Mouse (Mus musculus): ENCODE measurements around the gene Gas2l1. TPM values are rescaled to one million over a fixed set of nuclear protein-coding genes. Genes with fewer than 3 reads are reported as not detected.

Gene Gas2l1
- polyA plus RNA-seq, 1 experiment from 2014 or later = 26.0 TPM

DNA sequence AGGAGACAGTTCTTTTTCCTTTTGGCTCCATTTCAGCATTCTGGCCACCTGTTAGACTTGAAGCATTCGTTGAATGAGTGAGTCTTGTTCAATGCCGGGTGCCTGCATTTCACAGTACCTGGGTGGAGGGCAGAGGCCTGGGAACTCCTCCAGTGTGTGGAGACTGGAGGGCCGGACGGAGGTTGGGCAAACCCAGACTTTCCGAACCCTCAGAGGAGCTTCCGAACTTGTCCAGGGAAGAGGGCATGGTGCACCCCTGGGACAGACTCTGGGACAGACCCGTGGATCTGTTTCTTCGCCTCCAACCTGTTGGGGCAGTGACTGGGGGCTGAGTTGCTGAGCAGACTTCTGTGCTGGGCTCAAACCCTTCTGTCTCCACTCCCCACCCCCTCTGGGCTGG is 8.1 kb downstream of the Gas2l1 start:
- WGBS = 57% methylated on average over 8 of the region's 8 CpGs
- Histone ChIP-seq H3K4me3 (replicated peaks) (no peak overlapping the region), H3K4me1 (peaks cover 52% of the 10 kb centered on the region), H3K36me3 (no peaks in the 10 kb centered on the region; the same call in 1 of the 2 replicates), H3K4me2 (no peak overlapping the region), H3K9me3 (replicated peaks) (no peaks in the 10 kb centered on the region), H3K27me3 (replicated peaks) (peaks cover 61% of the 10 kb centered on the region), H3K9ac (replicated peaks) (no peak overlapping the region), H3K27ac (replicated peaks) (no peak overlapping the region)
- no peak for ATAC-seq (ENCODE audit: low FRiP score)

DNA sequence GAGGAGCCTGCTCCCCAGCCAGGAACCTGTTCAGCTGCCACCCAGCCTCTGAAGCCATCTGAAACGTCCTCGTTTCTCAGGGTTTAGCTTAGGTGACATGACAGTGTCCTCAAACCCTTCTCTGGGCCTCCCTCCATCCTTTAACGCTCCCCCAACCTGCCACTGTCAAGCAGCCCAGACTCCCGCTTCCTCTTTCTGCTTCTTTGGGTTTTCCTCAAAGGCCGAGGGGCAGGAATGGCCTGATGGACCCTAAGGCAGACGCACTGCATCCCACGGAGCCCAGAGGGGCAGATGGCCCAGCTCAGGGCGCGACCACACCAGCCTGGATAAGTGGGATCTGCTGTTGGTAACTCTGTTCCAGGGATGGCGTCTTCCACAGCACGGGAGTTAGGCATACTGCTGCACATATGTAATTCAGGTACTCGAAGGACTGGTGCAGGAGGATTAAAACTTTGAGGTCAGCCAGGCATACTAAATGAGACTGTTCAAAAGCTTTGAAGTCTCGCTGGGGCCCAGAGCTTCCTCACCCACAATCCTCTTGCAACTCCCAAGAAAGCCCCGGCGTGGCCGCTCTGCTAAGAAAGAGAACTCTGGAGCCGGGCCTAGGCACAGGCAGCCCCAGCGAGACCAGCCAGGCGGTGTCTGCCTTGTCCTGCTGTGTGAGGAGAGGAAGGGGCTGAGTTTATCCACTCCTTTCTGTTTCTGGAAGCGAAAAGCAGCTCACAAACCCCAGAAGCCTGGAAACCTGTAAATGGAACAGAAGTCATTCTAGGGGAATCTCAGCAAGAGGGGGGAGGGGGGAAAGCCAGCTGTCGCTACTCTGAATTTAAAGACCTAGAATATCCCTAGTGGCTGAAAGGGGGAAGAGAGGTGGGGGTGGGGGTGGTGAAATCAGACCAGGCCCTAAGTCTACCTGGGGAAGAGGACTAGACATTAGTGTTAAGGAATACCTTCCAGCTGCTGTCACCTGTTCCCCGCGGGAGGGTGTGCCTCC is 8.9 kb downstream of the Gas2l1 start:
- Histone ChIP-seq H3K4me1 (peaks cover 44% of the 10 kb centered on the region), H3K36me3 (no peaks in the 10 kb centered on the region; the same call in 1 of the 2 replicates), H3K27ac (replicated peaks) (no peak overlapping the region), H3K9me3 (replicated peaks) (no peaks in the 10 kb centered on the region), H3K9ac (replicated peaks) (no peak overlapping the region), H3K4me2 (no peak overlapping the region), H3K4me3 (replicated peaks) (no peak overlapping the region), H3K27me3 (replicated peaks) (peaks cover 54% of the 10 kb centered on the region)
- 37% methylated on average over 23 of the region's 23 CpGs for WGBS
- no peak for ATAC-seq (ENCODE audit: low FRiP score)

GRCm38 (mm10) chr11:5054874-5055273 is 10.3 kb downstream of the Gas2l1 start:
- Histone ChIP-seq H3K4me2 (no peak overlapping the region), H3K9me3 (replicated peaks) (no peaks in the 10 kb centered on the region), H3K27ac (replicated peaks) (no peak overlapping the region), H3K27me3 (replicated peaks) (peaks cover 41% of the 10 kb centered on the region), H3K4me3 (replicated peaks) (no peak overlapping the region), H3K36me3 (no peaks in the 10 kb centered on the region), H3K9ac (replicated peaks) (no peak overlapping the region), H3K4me1 (peaks cover 37% of the 10 kb centered on the region)
- 69% methylated on average over 6 of the region's 6 CpGs for WGBS
- no peak for ATAC-seq (ENCODE audit: low FRiP score)

DNA sequence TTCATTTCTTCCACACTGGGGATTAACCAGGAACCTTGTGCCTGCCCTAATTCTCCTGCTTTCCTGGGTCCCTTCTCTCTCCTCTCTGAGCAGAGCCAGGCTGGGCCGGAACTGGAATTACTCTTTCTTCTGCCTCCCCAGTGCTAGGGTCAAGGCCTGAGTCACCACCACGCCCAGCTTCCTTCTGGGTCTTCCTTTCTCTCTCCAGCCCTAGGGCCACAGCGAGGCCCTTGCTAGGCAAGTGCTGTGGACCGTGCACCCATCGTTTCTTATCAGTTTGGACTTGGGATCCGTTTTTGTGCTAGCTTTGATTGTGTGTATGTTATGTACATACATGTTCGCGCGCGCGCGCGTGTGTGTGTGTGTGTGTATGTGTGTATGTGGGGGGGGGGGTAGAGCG is 11.0 kb downstream of the Gas2l1 start:
- H3K27me3 ChIP-seq (replicated peaks) = peaks cover 33% of the 10 kb centered on the region
- peaks cover 30% of the 10 kb centered on the region for H3K4me1 ChIP-seq
- no peak overlapping the region for H3K27ac ChIP-seq (replicated peaks)
- no peak overlapping the region for H3K4me3 ChIP-seq (replicated peaks)
- 90% methylated on average over 14 of the region's 14 CpGs for WGBS
- no peak for ATAC-seq (ENCODE audit: low FRiP score)
- H3K9me3 ChIP-seq (replicated peaks) = no peaks in the 10 kb centered on the region
- H3K9ac ChIP-seq (replicated peaks) = no peak overlapping the region
- H3K4me2 ChIP-seq = no peak overlapping the region
- H3K36me3 ChIP-seq = no peaks in the 10 kb centered on the region

GRCm38 (mm10) chr11:5052200-5052854 is 12.8 kb downstream of the Gas2l1 start:
- H3K4me3 ChIP-seq (replicated peaks) = no peak overlapping the region
- no peak overlapping the region for H3K27ac ChIP-seq (replicated peaks)
- peaks cover 25% of the 10 kb centered on the region for H3K27me3 ChIP-seq (replicated peaks)
- H3K36me3 ChIP-seq = no peaks in the 10 kb centered on the region
- no peaks in the 10 kb centered on the region for H3K9me3 ChIP-seq (replicated peaks)
- no peak overlapping the region for H3K4me2 ChIP-seq
- H3K9ac ChIP-seq (replicated peaks) = no peak overlapping the region
- 81% methylated on average over 10 of the region's 10 CpGs for WGBS
- no peak for ATAC-seq (ENCODE audit: low FRiP score)
- peaks cover 13% of the 10 kb centered on the region for H3K4me1 ChIP-seq

GRCm38 (mm10) chr11:5051629-5052028 is 13.5 kb downstream of the Gas2l1 start:
- H3K4me3 ChIP-seq (replicated peaks) = no peak overlapping the region
- H3K4me1 ChIP-seq = peaks cover 7% of the 10 kb centered on the region
- no peak for ATAC-seq (ENCODE audit: low FRiP score)
- H3K36me3 ChIP-seq = no peaks in the 10 kb centered on the region
- H3K9me3 ChIP-seq (replicated peaks) = no peaks in the 10 kb centered on the region
- no peak overlapping the region for H3K27ac ChIP-seq (replicated peaks)
- no peak overlapping the region for H3K4me2 ChIP-seq
- H3K9ac ChIP-seq (replicated peaks) = no peak overlapping the region
- WGBS = 89% methylated on average over 10 of the region's 10 CpGs
- H3K27me3 ChIP-seq (replicated peaks) = peaks cover 18% of the 10 kb centered on the region

DNA sequence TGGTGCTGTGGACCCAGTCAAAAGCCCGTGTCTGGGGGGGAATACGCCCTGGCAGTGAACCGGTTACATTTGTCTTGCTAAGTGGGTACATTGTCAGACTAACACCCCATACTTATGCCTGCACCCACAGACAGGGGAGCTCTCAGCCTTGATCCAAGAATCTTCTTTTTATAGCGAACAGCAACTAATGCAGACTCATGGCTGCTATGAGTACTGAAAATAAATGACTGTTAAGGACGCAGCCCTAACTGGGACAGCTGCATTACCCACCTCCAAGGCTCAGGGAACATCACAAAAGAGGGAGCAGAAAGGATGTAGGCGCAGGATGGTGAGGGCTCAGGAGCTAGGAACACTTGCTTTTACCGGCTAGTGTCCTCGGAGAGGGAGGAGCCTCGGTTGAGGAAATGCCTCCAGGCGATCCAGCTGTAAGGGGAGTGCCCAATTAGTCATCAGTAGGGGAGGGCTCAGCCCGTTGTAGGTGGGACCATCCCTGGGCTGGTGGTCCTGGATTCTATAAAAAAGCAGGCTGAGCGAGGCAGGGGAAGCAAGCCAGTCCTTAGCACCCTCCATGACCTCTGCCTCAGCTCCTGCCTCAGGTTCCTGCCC is 18.7 kb downstream of the Gas2l1 start:
- H3K4me3 ChIP-seq (replicated peaks) = no peak overlapping the region
- H3K9me3 ChIP-seq (replicated peaks) = no peaks in the 10 kb centered on the region
- 50% methylated on average over 12 of the region's 12 CpGs for WGBS
- no peak for ATAC-seq (ENCODE audit: low FRiP score)
- H3K9ac ChIP-seq (replicated peaks) = no peak overlapping the region
- no peak overlapping the region for H3K4me2 ChIP-seq
- no peak overlapping the region for H3K27ac ChIP-seq (replicated peaks)
- H3K36me3 ChIP-seq = peaks cover 21% of the 10 kb centered on the region
- no peaks in the 10 kb centered on the region for H3K27me3 ChIP-seq (replicated peaks)
- no peaks in the 10 kb centered on the region for H3K4me1 ChIP-seq

- Histone ChIP-seq H3K4me2 (no peak overlapping the region), H3K27ac (replicated peaks) (no peak overlapping the region), H3K36me3 (peaks cover 56% of the 10 kb centered on the region), H3K27me3 (replicated peaks) (no peaks in the 10 kb centered on the region), H3K9ac (replicated peaks) (no peak overlapping the region), H3K4me1 (no peaks in the 10 kb centered on the region), H3K4me3 (replicated peaks) (no peak overlapping the region), H3K9me3 (replicated peaks) (no peaks in the 10 kb centered on the region)
- no peak for ATAC-seq (ENCODE audit: low FRiP score)
- WGBS = 92% methylated on average over 8 of the region's 8 CpGs
Measured at GRCm38 (mm10) chr11:5042645-5043381, 22.3 kb downstream of the Gas2l1 start.

DNA sequence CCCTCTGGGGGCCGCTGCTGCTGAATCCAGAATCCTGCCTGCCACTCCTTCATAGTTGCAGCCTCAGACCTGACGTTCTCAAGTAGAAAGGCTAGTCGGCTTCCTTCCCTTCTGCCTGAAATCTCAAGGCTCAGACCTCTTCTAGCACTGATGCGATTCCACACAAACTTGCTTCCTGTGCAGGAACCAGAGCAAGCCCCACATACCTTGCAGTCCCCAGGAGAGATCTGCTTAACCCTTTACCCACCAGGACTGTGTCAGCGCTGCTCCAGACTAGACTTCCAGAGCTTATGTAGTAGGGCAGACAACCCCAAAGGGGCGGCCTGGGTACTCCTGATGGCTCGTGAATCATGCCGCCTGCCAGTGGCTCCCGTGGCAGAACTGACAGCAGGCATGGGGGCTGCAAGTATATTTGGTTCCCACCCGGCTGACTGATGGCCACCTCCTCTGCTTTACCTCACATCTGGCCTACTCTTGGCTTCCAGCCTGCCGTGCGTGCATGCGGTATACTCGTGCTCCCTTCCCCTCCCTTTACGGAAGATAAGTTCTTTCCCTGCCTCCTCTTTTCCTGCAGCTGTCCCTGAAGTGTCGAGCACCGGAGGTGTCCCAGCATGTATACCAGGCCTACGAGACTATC is 23.9 kb downstream of the Gas2l1 start:
- no peaks in the 10 kb centered on the region for H3K27me3 ChIP-seq (replicated peaks)
- H3K4me1 ChIP-seq = no peaks in the 10 kb centered on the region
- peaks cover 72% of the 10 kb centered on the region for H3K36me3 ChIP-seq
- 85% methylated on average over 18 of the region's 18 CpGs for WGBS
- no peaks in the 10 kb centered on the region for H3K9me3 ChIP-seq (replicated peaks)
- no peak overlapping the region for H3K4me2 ChIP-seq
- no peak overlapping the region for H3K27ac ChIP-seq (replicated peaks)
- H3K9ac ChIP-seq (replicated peaks) = no peak overlapping the region
- H3K4me3 ChIP-seq (replicated peaks) = no peak overlapping the region
- ATAC-seq (ENCODE audit: low FRiP score) = no peak

DNA sequence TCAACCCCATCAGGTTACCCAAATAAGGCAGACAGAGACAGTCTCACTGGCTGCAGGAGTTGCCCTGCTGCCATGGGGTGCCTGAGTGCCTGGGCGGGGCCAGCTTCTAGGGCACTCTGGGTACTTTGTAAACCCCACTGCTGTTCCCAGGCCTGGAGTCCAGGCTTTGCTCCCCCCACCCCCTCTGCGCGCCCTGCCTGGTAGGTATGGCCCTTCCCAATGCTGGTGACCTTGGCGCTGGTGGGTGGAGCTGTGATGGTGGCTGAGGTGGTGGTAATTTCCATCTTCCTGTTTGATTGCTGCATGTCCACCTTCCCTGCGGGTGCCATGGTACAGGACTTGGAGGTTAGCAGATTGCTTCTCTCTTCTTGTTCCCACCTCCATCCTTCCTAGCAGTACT is 24.5 kb downstream of the Gas2l1 start:
- Histone ChIP-seq H3K4me3 (replicated peaks) (no peak overlapping the region), H3K4me1 (no peaks in the 10 kb centered on the region), H3K36me3 (peaks cover 78% of the 10 kb centered on the region), H3K9ac (replicated peaks) (no peak overlapping the region), H3K4me2 (no peak overlapping the region), H3K27ac (replicated peaks) (no peak overlapping the region), H3K27me3 (replicated peaks) (no peaks in the 10 kb centered on the region), H3K9me3 (replicated peaks) (no peaks in the 10 kb centered on the region)
- no peak for ATAC-seq (ENCODE audit: low FRiP score)
- 95% methylated on average over 5 of the region's 5 CpGs for WGBS

All from neural tube, embryonic 15.5 days (tissue).